In genomic region chr6:47821236-47821635, GRCm38 (mm10) we compare ENCODE assay signal across 28 mouse cellular contexts. TPM values are rescaled to one million over a fixed set of nuclear protein-coding genes. Genes with fewer than 3 reads are reported as not detected.
"Had no signal": no experiment of that assay in that cellular context is flagged by ENCODE, and none has a peak within 500 bp of the region (broad histone marks: within the 10 kb centered on the region; RNA-seq: fewer than 3 reads in every experiment).

No protein-coding gene starts in this region.

- H3K9me3 ChIP-seq: limb, embryonic 12.5 days; limb, embryonic 15.5 days; liver, embryonic 15.5 days; midbrain, embryonic 12.5 days; midbrain, embryonic 15.5 days; neural tube, embryonic 12.5 days; neural tube, embryonic 15.5 days had no signal

- H3K36me3 ChIP-seq: liver, embryonic 15.5 days had no signal

- H3K27me3 ChIP-seq: limb, embryonic 12.5 days; limb, embryonic 15.5 days; liver, embryonic 15.5 days; midbrain, embryonic 12.5 days; midbrain, embryonic 15.5 days; neural tube, embryonic 12.5 days; neural tube, embryonic 15.5 days had no signal

- ATAC-seq: intestine, embryonic 16.5 days; midbrain, embryonic 15.5 days had no signal

- H3K27ac ChIP-seq: kidney, postnatal 0 days; layer of hippocampus, adult 2 months; left cerebral cortex, adult 2 months; limb, embryonic 12.5 days; limb, embryonic 15.5 days; liver, embryonic 15.5 days; macrophage; midbrain, embryonic 12.5 days; midbrain, embryonic 15.5 days; neural tube, embryonic 12.5 days; neural tube, embryonic 15.5 days; stomach, postnatal 0 days had no signal

- DNase-seq: kidney, adult 18-20 months; kidney, adult 9 months; kidney, postnatal 25 days; layer of hippocampus, adult 9-11 months; layer of hippocampus, postnatal 36 days; left cerebral cortex, postnatal 4 days; lung, embryonic 14.5 days; right cerebral cortex, adult 18-20 months; right cerebral cortex, postnatal 14 days; right cerebral cortex, postnatal 4 days; thymus, adult 2 months; thymus, postnatal 14 days; thymus, postnatal 4 days had no signal

- H3K4me1 ChIP-seq: limb, embryonic 12.5 days; limb, embryonic 15.5 days; liver, embryonic 15.5 days; midbrain, embryonic 12.5 days; midbrain, embryonic 15.5 days; neural tube, embryonic 12.5 days; neural tube, embryonic 15.5 days had no signal

- H3K4me2 ChIP-seq: limb, embryonic 12.5 days; limb, embryonic 15.5 days; liver, embryonic 11.5 days; liver, embryonic 15.5 days; lung, embryonic 14.5 days; midbrain, embryonic 12.5 days; midbrain, embryonic 15.5 days; neural tube, embryonic 12.5 days; neural tube, embryonic 15.5 days had no signal

- H3K9ac ChIP-seq: limb, embryonic 12.5 days; limb, embryonic 15.5 days; liver, embryonic 15.5 days; lung, embryonic 14.5 days; midbrain, embryonic 12.5 days; midbrain, embryonic 15.5 days; neural tube, embryonic 12.5 days; neural tube, embryonic 15.5 days had no signal

- H3K4me3 ChIP-seq: layer of hippocampus, adult 2 months; left cerebral cortex, adult 2 months; limb, embryonic 12.5 days; limb, embryonic 15.5 days; liver, embryonic 15.5 days; midbrain, embryonic 12.5 days; midbrain, embryonic 15.5 days; neural tube, embryonic 12.5 days; neural tube, embryonic 15.5 days had no signal

RNA-seq across cellular contexts. Expression of gene Zfp786, which starts 9.4 kb away (rescaled TPM):
- total RNA-seq: megakaryocyte, adult 5-6 weeks had no signal
